Mouse (Mus musculus): Measurements from ENCODE around the gene Slc7a4.
"Not testable (repeated sequence)": the region's sequence is repeated elsewhere in the genome, so short reads cannot be mapped to it uniquely, and the experiment has no call there.

Slc7a4 gene

GRCm38 (mm10) chr16:17561128-17561750 is 21.8 kb downstream of the Slc7a4 start, which contains the start of gene Lrrc74b:
Lrrc74b (minus strand) TSS chr16:17561247.
- no peak for DNase-seq

- DNase-seq = no peak
Measured at GRCm38 (mm10) chr16:17559396-17560027, 23.5 kb downstream of the Slc7a4 start.

- DNase-seq = no peak
Measured at GRCm38 (mm10) chr16:17558811-17559210, 24.2 kb downstream of the Slc7a4 start.

- peak; percentile 84 for DNase-seq
Measured at GRCm38 (mm10) chr16:17557947-17558480, 25.0 kb downstream of the Slc7a4 start.

GRCm38 (mm10) chr16:17556907-17557306 is 26.1 kb downstream of the Slc7a4 start:
- no peak for DNase-seq

GRCm38 (mm10) chr16:17556180-17556579 is 26.8 kb downstream of the Slc7a4 start:
- DNase-seq = no peak

GRCm38 (mm10) chr16:17554702-17555101 is 28.3 kb downstream of the Slc7a4 start:
- not testable (repeated sequence) for DNase-seq

- no peak for DNase-seq
Measured at GRCm38 (mm10) chr16:17553910-17554685, 28.9 kb downstream of the Slc7a4 start.

GRCm38 (mm10) chr16:17552837-17553236 is 30.2 kb downstream of the Slc7a4 start:
- DNase-seq = no peak

- no peak for DNase-seq
Measured at GRCm38 (mm10) chr16:17542632-17543031, 40.4 kb downstream of the Slc7a4 start.

GRCm38 (mm10) chr16:17536584-17536983 is 46.4 kb downstream of the Slc7a4 start:
- DNase-seq = no peak

GRCm38 (mm10) chr16:17532676-17533329 is 50.2 kb downstream of the Slc7a4 start:
- no peak for DNase-seq

- DNase-seq = peak; percentile 35
Measured at GRCm38 (mm10) chr16:17532271-17532670, 50.7 kb downstream of the Slc7a4 start.

GRCm38 (mm10) chr16:17530640-17531288 is 52.2 kb downstream of the Slc7a4 start, which contains the start of gene Thap7:
Thap7 (minus strand) TSS chr16:17531136.
- DNase-seq = peak; percentile 94

GRCm38 (mm10) chr16:17529981-17530586 is 52.9 kb downstream of the Slc7a4 start:
- DNase-seq = peak; percentile 52

- DNase-seq = no peak
Measured at GRCm38 (mm10) chr16:17528276-17528675, 54.7 kb downstream of the Slc7a4 start.

GRCm38 (mm10) chr16:17527606-17528005 is 55.4 kb downstream of the Slc7a4 start:
- no peak for DNase-seq

- no peak for DNase-seq
Measured at GRCm38 (mm10) chr16:17526223-17526622, 56.8 kb downstream of the Slc7a4 start.

GRCm38 (mm10) chr16:17525524-17525923 is 57.5 kb downstream of the Slc7a4 start:
- DNase-seq = no peak

- no peak for DNase-seq
Measured at GRCm38 (mm10) chr16:17524156-17524555, 58.9 kb downstream of the Slc7a4 start.

Data from cerebellum, adult 8-10 months (tissue).